Mouse (Mus musculus): Measurements from ENCODE around the gene Wbp2nl.

GRCm38 (mm10) chr15:82341036-82341501 lies 42.3 kb downstream of the Wbp2nl start:
- TF ChIP-seq EP300 (IDR thresholded peaks at IDR 0.05; ENCODE audit: low read depth) = no peak
- TF ChIP-seq CTCF (IDR thresholded peaks at IDR 0.05; ENCODE audit: low read depth) = peak; percentile 23; the same call in 1 of the 2 replicates

Data from liver, postnatal 0 days (tissue).